Mouse (Mus musculus): ENCODE results near the gene Nat9.

GRCm38 (mm10) chr11:115200520-115200919 is 12.9 kb upstream of the Nat9 start:
- TF ChIP-seq EP300 (IDR thresholded peaks at IDR 0.05; ENCODE audit: low read depth) (no peak), CTCF (IDR thresholded peaks at IDR 0.05; ENCODE audit: low read depth) (no peak)
